Mouse (Mus musculus): ENCODE results near the gene Tex2.

DNA sequence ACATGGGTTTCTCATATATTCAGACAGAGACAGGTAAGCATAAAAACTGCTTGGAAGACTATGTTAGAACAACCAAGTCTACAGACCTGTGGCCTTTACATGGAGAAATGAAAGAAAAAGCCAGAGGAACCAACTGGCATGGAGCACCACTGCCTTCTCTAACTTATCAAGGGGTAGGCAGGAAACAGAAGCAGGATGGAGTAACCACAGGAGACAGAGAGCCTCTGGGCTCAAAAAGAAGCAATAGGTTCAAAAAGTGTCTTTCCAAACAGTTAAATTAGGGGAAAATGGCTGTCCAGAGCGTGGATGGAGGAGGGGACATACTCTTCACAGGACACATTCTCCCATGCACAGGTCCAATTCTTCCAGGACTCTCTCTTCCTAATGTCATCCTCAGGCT lies 141.6 kb downstream of the Tex2 start:
- no peak for TF ChIP-seq CTCF (IDR thresholded peaks at IDR 0.05; ENCODE audit: borderline replicate concordance, control insufficient read depth, extremely low read depth, insufficient read depth, low read length, poor library complexity)
- TF ChIP-seq POLR2A (IDR thresholded peaks at IDR 0.05; ENCODE audit: control insufficient read depth, extremely low read depth, insufficient read depth, low read length, poor library complexity): no peak

Measured in thymus, adult 2 months (tissue).